Mouse (Mus musculus) frontal cortex, postnatal 10 days (tissue): Measurements from ENCODE around the gene Foxr1.
"Not testable (repeated sequence)": the region's sequence is repeated elsewhere in the genome, so short reads cannot be mapped to it uniquely, and the experiment has no call there.

Experiments used
- DNase-seq, 2 experiments: peaks; one replicate each; pipeline ENCODE4 v3.0.0; 2022; ENCODE audit warnings: low spot score in 2 of 2, mixed read lengths in 1 of 2

Foxr1 gene

DNA sequence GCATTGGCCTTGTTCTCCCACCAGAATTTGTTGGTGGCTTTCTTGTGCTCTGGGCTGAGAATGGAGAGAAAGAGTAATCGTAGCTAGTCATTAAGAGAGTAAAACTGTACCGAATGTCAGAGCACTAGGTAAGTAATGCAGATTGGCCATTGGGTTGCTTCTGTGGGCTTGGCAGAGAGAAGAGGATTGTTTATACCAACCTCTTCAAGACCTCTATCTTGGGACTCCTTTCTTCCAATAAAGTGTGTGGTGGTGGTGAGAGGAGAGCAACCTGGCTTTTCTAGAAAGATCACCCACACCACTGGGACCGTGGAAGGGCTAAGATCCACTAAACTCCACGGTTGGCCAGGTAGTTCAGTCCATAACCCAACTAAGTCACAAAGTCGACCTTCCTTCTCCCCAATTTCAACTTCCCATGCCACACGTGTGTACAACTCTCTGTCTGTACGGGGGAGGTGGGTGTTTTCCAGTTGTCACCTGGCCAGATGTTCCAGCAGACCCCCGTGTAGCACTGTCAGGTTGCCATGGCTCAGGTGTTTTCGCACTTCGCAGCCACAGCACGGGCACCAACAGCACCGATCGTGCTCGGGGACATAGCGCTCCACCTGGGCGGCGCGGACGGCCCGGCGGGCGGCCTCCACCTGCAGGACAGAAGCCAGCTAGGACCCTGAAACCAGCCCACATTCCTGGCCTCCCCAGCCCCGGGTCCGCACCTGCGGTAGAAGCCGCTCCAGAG, 23.6 kb downstream of the Foxr1 start:
- DNase-seq, result no peak

DNA sequence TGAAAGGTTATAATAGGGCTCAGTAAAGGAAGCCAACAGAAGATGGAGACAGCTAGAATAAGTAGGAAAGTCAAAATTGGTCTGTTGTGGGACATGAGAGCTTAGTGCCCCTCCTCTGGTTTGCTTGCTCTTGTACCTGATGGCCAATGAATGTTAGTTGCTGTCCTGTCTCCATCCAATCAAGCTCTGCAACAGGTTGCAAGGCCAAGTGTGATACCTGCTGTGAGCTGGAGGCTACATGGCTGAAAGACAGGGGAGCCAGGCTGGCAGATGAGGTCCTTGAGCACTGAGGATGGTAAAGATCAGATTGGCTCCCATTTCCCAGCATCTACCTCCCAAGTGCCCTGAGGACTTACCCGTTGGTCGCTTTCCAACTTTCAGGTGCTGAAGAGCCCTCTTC, 28.2 kb downstream of the Foxr1 start:
- no peak for DNase-seq

DNA sequence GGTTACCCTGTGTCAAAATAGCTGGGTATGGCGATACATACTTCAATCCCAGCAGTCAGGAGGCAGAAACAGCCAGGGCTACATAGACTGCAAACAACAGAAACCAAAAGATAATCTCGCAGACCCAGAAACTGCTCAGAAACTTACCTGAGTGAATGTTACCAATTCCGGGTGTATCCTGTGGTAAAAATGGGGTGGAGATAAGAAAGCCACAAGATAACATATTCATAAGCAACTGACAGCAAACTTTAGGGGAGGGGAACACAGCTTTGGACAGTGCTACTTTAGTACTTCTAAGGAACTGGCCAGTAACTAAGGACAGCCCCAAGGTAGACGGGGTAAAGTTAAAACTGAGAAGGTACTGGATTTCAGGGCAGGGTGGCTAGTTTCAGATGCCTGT, 28.6 kb downstream of the Foxr1 start:
- DNase-seq, result no peak

DNA sequence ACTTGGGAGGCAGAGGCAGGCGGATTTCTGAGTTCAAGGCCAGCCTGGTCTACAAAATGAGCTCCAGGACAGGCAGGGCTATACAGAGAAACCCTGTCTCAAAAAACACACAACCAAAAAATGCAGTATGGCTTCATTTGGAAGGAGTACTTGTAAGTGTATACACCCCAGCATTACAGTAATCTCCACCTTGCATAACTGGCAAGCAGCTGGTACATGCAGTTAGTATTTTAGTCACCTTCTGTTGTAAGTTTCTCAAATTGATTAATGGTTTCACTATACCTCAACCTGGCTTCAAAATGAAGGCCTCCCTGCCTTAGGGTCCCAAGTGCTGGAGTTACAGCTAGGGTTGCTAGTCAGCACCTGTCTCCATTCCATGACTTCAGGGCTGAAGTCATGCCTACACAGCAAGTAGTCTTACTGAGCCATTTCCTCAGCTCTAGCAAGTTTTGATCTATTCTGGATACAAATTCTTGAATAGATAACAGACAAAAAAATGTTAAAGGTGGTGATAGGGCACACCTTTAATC, 29.3 kb downstream of the Foxr1 start:
- no peak for DNase-seq

DNA sequence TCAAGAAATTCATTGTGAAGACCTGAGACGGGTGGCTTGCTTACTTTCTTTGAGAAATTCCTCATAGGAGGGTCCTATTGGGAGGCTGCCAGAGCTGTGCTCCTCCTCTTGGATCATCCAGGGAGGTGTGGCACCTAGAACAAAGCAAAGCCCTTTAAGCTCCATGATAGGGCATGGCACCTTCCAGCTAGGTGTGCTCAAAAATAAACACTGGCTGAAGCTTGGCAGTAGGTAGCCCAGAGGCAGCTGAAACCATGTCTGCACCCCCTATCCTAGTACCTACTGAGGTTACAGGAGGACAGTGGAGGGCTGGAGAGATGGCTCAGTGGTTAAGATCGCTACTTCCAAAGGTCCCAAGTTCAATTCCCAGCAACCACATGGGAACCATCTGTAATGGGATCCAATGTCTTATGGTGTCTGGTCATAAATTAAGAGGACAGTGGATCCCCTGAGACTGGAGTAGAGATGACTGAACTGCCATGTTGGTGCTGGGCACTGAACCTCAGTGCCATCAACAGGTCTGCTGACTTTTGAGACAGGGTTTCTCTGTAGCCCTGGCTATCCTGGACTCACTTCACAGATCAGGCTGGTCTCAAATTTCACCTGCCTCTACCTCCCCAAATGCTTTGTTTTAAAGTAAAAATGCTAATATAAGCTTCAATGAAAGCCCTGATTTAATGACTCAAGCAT, 30.1 kb downstream of the Foxr1 start:
- no peak for DNase-seq

DNA sequence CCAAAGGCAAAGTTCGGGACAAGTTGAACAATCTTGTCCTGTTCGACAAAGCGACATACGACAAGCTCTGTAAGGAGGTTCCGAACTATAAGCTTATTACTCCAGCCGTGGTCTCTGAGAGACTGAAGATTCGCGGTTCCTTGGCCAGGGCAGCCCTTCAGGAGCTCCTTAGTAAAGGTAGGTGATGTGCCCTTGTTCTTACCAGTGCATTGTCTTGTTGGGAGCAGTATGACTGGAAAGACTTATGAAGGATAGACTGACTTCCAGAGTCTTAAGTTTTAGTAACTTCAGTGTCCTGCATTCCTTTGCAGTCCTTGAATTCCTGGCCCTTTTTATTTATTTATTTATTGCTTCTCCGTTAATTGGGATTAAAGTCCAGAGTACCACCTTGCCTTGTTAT, 32.2 kb downstream of the Foxr1 start:
- not testable (repeated sequence) for DNase-seq

DNA sequence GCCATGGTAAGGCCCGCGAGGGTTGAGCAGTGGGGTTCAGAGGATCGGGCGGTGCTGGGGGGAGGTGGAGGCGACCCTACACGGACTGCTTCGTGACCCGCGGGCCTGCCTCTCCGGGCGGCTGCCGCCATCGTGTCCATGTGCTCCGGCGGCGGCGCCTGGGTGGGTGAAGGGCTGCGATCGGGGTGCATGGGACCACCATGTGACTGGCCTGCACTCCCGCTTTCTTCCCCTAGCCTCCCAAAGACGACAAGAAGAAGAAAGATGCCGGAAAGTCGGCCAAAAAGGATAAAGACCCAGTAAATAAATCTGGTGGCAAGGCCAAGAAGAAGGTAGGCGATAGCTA, 33.2 kb downstream of the Foxr1 start:
- no peak for DNase-seq

DNA sequence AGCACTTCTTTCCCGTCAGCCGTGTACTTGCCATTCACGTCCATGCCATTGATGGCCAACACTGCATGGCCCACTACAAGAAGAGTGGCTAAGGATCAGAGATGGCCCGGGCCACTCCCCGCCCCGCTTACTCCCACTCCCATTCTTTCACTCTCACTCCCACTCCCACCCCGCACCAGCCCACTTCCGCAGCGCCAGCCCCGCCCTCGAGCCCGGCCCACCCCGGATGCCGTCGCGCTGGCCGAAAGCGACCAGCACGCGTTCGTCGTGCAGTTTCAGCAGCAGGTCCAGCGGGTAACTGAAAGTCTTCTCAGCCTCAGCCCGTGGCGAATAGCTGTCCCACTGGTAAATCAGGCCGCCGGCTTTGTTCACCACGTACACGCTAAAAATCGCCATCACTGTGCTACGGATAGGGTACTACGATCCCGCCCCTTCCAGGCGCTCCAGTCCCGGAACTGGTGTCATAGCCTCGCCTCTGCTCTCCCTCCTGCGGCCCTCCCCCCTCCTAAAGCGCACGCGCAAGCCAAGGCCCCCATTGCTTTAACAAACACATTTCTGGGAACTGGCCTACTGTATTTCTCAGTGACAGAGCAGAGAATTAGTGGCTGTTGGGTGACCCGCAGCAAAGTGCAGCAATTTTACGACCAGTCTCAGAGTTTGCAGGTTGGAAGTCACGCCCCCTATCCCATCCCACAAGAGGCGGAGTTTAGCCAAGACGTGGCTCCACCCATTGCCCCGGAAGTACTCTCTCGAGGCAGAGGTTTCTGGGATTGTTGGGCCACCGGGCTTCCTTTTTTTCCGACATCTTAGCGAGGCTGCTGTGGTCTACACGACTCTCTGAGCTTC, 33.8 kb downstream of the Foxr1 start, which contains the start of the genes Rps25 and Trappc4:
Gene Rps25, plus strand, starts transcription at position 234 of the 846 bp plus-strand sequence.
Gene Trappc4, minus strand, starts transcription at position 695 of the 846 bp plus-strand sequence.
- DNase-seq, result peak; percentile 87 to 91

DNA sequence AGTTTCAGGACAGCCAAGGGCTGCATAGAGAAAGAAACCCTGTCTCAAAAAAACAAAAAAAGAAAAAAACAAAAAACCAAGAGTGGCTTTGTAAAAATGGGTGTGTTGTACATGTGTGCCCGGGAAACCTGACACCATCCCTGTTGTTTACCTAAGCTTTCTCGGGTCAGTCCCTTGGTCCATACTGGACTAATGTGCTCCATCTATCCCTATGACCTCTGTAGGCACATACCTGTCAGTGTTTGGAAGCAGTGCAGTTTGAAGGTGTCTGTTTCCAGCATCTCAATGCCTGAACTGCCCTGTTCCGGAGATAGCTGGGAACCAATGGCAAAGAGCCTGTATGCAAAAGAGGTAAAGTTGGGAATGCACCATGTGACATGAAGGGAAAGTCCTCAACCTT, 35.9 kb downstream of the Foxr1 start:
- no peak for DNase-seq

DNA sequence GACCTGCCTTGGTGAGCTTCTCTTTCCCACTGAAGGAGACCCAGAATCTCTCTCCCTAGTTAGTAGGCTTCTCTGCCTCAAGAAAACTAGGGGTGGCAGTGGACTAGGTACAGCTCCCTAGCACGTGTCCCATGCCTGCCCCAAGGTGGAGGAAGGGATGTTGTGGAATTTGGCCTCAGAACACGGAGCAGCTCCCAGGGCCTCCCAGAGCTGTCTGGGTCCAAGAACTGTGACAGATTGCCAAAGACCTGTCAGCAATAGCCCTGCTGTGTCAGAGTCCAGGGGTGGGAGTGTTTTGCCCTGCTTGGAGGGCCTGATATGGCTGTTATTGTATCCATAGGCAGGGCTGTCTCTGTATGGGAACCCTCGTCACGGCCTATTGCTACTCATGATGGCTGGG, 39.9 kb downstream of the Foxr1 start:
- no peak for DNase-seq

DNA sequence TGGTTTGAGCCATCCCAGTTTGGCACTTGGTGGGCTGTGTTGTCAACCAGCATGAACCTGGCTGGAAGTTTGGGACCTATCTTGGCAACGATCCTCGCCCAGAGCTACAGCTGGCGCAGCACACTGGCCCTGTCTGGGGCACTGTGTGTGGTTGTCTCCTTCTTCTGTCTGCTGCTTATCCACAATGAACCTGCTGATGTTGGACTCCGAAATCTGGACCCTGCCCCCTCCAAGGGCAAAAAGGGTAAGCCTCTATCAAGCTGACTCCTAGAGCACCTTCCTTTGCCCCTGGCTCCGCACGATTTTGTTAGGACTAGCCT, 41.2 kb downstream of the Foxr1 start:
- DNase-seq, result no peak

DNA sequence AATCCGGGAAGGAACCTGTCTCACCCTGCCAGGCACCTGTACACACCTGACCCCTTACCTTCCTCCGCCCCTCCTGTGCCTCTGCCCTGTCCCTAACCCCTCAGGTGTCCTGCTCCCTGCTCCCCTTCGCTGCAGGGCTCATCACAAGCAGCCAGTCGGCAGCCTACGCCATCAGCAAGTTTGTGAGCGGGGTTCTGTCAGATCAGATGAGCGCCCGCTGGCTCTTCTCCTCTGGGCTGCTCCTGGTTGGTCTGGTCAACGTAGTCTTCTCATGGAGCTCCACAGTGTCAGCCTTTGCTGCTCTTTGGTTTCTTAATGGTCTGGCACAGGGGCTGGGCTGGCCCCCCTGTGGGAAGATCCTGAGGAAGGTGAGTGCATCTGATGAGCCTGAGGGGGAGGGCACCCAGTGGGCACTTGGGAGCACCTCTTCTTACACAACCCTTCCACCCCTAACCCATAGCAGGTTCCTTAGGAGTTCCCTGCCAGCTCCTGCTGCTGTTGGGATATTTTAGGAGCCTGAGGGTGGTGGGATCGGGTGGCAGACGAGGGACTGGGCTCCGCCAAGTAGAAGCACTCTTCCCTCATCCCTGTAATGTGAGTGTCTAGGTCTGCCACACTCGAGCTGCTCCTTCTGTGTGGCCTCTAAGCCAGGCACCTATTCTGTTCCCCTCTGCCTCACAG, 41.7 kb downstream of the Foxr1 start:
- no peak for DNase-seq

DNA sequence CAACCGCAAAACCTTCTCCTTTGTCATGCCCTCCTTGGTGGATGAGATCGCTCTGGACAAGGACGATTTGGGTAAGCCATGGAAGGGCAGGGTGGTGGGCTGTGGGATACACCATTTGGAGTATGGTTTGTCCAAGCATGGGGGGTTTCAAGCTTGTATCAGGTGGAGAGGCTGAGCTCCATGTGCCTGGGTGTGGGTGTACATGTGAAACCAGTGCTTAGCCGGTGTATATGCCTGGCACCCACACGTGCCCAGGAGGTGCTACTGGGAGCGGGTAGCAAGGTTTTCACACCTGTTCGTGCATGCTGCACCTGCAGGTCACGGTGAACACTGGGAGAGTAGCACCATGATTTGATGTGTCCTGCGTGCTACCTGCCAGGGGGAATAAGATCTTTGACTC, 42.4 kb downstream of the Foxr1 start:
- no peak for DNase-seq

DNA sequence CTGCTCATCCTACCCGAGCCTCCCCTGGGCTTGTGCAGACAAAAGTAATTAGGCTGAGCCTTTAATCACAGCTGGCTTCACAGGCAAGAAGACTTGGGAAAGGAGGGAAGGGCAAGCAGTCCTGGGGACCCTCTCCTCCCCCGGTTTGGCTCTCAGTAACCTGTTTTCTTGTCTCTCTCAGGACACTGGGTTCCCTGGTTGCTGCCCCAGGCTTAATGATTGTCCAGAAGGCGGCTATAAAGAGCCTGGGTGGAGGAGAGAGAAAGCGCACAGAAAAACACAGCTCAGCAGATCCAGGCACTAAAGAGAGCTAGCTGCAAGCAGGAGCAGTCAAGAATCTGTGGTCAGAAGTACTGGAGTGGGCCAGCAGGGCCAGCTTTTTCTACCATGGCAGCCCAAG, 42.8 kb downstream of the Foxr1 start:
- no peak for DNase-seq

DNA sequence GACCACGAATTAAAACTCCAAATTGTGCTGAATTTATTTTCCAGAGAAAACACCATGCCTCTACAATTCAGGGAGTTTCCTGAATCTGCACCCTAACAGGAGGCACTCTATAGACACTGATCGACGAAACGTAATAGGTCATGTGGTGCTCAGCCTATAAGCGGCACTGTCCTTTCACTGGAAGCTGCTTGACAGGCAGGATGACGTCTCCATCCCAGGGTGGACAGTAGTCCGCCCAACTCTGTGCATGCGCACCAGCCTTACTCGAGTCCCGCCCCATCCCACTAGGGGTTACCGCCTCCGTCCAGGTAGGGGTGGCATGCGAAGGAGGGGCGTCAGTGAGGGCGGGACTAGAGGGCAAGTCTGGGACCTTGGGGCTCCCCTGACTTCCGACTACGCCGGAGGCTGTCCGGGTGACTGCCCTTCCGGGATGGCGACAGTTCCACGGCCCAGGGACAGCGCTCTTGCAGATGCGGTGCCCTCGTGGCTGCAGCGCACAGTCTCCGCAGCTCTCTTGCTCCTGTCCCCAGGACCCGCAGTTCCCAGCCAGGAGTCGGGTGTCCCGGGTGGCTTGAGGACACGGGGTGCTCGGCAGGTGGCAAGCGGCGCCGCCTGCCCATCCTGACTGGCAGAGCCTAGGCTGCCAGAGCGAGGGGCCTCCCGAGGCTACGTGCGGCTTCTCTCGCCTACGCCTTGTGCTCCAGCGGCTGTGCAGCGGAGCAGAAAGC, 44.1 kb downstream of the Foxr1 start, which contains the start of gene Slc37a4:
Gene Slc37a4, plus strand, starts transcription at position 169 of the 728 bp plus-strand sequence.
- DNase-seq, result peak; percentile 91 to 92

DNA sequence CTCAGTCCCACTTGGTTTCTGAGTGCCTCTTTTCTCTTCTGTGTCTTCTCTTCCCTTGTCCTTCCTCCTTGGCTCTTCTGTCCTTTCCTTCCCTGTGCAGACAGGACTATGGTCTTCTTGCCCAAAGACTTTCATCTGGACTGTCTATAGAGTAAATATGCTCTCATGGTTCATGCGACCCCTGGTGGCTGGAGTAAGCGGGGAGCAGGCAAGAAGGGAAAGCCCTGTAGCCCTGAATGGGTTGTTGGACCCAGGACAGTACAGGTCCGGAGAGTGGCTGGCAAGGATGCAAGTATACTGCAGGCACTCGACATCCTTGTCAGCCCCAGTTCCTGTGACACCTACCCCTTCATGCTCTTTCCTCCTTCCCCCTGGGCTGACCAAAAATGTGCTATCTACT, 49.5 kb downstream of the Foxr1 start:
- no peak for DNase-seq

DNA sequence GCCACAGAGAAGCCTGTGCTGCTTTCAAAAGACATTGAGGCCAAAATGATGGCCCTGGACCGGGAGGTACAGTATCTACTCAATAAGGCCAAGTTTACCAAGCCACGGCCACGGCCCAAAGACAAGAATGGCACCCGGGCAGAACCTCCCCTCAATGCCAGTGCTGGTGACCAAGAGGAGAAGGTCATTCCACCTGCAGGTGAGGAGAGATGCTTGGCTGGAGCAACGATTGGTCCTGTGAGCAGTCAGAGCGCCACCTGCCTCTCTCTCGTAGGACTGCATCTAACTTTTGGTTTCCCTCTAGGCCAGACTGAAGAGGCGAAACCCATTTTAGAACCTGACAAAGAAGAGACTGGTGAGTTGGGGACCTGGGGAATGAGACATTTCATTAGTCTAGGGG, 51.7 kb downstream of the Foxr1 start:
- no peak for DNase-seq

DNA sequence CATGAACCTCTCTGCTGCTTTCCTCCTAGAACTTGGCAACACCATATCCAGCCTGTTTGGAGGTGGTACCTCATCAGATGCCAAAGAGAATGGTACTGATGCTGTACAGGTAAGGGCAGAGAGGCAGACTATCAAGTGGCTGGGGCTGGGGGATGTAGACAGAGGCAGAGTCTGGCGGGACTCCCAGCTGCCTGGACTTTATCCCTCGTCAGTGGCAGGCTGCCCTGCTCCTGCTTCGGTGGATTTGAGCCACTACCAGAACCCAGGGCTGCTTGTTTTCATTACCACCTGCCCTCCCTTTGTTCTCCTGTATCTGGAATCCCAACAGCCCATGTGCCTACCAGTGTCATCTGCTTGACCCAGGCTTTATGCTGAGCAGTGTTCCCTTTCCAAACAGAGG, 53.7 kb downstream of the Foxr1 start:
- no peak for DNase-seq

DNA sequence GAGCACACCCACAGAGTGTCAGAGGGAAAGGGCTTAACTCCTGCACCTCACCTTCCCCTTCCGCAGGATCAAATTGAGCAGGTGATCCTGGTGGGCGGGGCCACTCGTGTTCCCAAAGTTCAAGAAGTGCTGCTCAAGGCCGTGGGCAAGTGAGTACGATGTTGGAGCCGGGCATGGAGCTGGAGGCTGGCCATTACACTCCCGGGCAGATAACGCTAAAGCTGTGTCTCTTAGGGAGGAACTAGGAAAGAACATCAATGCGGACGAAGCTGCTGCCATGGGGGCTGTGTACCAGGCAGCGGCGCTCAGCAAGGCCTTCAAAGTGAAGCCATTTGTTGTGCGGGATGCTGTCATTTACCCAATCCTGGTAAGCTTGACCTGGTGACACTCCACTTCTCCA, 56.3 kb downstream of the Foxr1 start:
- no peak for DNase-seq
